Mouse (Mus musculus) intestine, embryonic 16.5 days (tissue): ENCODE data around the gene Cby1. TPM values are rescaled to one million over a fixed set of nuclear protein-coding genes. Genes with fewer than 3 reads are reported as not detected.

Source experiments
- ATAC-seq: fragments of 200-750 bp; cut with Nextera tagmentation; 2 replicates; pipeline ENCODE4 v1.8.0; 2017; ENCODE audit warnings: moderate TSS enrichment, moderate library complexity
- H3K27ac ChIP-seq: fragments of 300-500 bp; sonication (generic); 2 replicates; pipeline ENCODE4 v1.5.1; 2014; ENCODE audit warnings: mild to moderate bottlenecking, low read length
- H3K27me3 ChIP-seq: fragments of 300-500 bp; sonication (generic); replicated peaks from 2 replicates; pipeline ENCODE4 v1.6.1; 2014; ENCODE audit warnings: low read length, control low read depth, mixed read lengths; ENCODE audit not compliant: control insufficient read depth, insufficient read depth
- H3K36me3 ChIP-seq: fragments of 300-500 bp; sonication (generic); 2 replicates; pipeline ENCODE4 v1.6.1; 2014; ENCODE audit warnings: low read length, control low read depth; ENCODE audit not compliant: control insufficient read depth, insufficient read depth
- H3K4me1 ChIP-seq: fragments of 300-500 bp; sonication (generic); 2 replicates; pipeline ENCODE4 v1.6.1; 2014; ENCODE audit warnings: low read length, control low read depth, mixed read lengths; ENCODE audit not compliant: control insufficient read depth, insufficient read depth
- H3K4me2 ChIP-seq: fragments of 300-500 bp; sonication (generic); 2 replicates; pipeline ENCODE4 v1.6.1; 2014; ENCODE audit warnings: low read depth, low read length, control low read depth
- H3K4me3 ChIP-seq: fragments of 300-500 bp; sonication (generic); 2 replicates; pipeline ENCODE4 v1.5.1; 2014; ENCODE audit warnings: mild to moderate bottlenecking, low read length
- H3K9ac ChIP-seq: fragments of 300-500 bp; sonication (generic); 2 replicates; pipeline ENCODE4 v1.6.1; 2014; ENCODE audit warnings: low read depth, low read length
- H3K9me3 ChIP-seq: fragments of 300-500 bp; sonication (generic); 2 replicates; pipeline ENCODE4 v1.6.1; 2016; ENCODE audit warnings: low read length, control low read depth; ENCODE audit not compliant: control insufficient read depth
- WGBS: fragments of 180-500 bp; shearing (Covaris S2); extraction: QIAGEN DNeasy Blood & Tissue Kit; methylation state at CpG from one replicate; pipeline ENCODE4 v1.1.7; 2014; 5-methylcytosine and 5-hydroxymethylcytosine counted together
- polyA plus RNA-seq: library from polyadenylated mRNA; unstranded; fragments of >200 nt; fragmentation: Nextera tagmentation; extraction: Ambion mirVana; gene quantifications from 2 replicates; pipeline ENCODE4 v1.2.1, GENCODE M21; 2015

The Cby1 gene
- polyA plus RNA-seq, 1 experiment from 2014 or later = 37.2 TPM

- H3K27me3 ChIP-seq = no peaks in the 10 kb centered on the region
- no peak overlapping the region for H3K4me2 ChIP-seq
- H3K9ac ChIP-seq = no peak overlapping the region
- no peaks in the 10 kb centered on the region for H3K4me1 ChIP-seq
- H3K36me3 ChIP-seq = no peaks in the 10 kb centered on the region
- WGBS = 71% methylated on average over 2 of the region's 2 CpGs
- no peaks in the 10 kb centered on the region for H3K9me3 ChIP-seq
- H3K27ac ChIP-seq = no peak overlapping the region
- ATAC-seq = no peak
- H3K4me3 ChIP-seq = no peak overlapping the region
Observed at GRCm38 (mm10) chr15:79645483-79645882, 13.5 kb upstream of the Cby1 start.

DNA sequence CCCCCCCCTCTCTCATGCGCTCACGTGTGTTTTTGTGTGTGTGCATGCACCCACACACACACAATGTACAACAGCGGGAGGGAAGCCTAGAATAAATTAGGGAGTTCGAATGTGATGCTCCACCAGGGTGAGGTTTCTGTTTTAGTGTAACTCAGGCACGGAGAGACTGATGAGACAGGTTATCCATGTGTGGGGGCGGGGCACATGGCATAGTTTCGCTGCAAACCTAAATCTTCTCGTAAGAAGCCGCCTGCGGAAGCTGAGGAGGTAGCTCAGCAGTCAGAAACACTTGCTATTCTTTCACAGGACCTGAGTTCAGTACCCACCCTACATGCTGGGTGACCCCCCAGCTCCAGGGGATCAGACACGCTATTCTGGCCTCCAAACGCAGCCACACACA is 10.9 kb upstream of the Cby1 start:
- no peaks in the 10 kb centered on the region for H3K9me3 ChIP-seq
- no peak overlapping the region for H3K9ac ChIP-seq
- no peak overlapping the region for H3K4me3 ChIP-seq
- no peaks in the 10 kb centered on the region for H3K4me1 ChIP-seq
- ATAC-seq = no peak
- H3K27me3 ChIP-seq = no peaks in the 10 kb centered on the region
- no peak overlapping the region for H3K4me2 ChIP-seq
- no peaks in the 10 kb centered on the region for H3K36me3 ChIP-seq
- no peak overlapping the region for H3K27ac ChIP-seq
- whole genome bisulfite sequencing = 83% methylated on average over 12 of the region's 12 CpGs

GRCm38 (mm10) chr15:79650569-79650968 is 8.4 kb upstream of the Cby1 start:
- no peak overlapping the region for H3K27ac ChIP-seq
- no peak overlapping the region for H3K4me2 ChIP-seq
- no peak overlapping the region for H3K9ac ChIP-seq
- ATAC-seq = no peak
- H3K27me3 ChIP-seq = no peaks in the 10 kb centered on the region
- H3K4me3 ChIP-seq = no peak overlapping the region
- no peaks in the 10 kb centered on the region for H3K9me3 ChIP-seq
- no peaks in the 10 kb centered on the region for H3K36me3 ChIP-seq
- H3K4me1 ChIP-seq = no peaks in the 10 kb centered on the region

GRCm38 (mm10) chr15:79651481-79651880 is 7.5 kb upstream of the Cby1 start:
- no peak overlapping the region for H3K27ac ChIP-seq
- H3K36me3 ChIP-seq = no peaks in the 10 kb centered on the region
- no peaks in the 10 kb centered on the region for H3K27me3 ChIP-seq
- H3K4me3 ChIP-seq = no peak overlapping the region
- H3K9me3 ChIP-seq = no peaks in the 10 kb centered on the region
- ATAC-seq = no peak
- no peak overlapping the region for H3K9ac ChIP-seq
- no peaks in the 10 kb centered on the region for H3K4me1 ChIP-seq
- no peak overlapping the region for H3K4me2 ChIP-seq
- WGBS = 81% methylated on average over 4 of the region's 4 CpGs

DNA sequence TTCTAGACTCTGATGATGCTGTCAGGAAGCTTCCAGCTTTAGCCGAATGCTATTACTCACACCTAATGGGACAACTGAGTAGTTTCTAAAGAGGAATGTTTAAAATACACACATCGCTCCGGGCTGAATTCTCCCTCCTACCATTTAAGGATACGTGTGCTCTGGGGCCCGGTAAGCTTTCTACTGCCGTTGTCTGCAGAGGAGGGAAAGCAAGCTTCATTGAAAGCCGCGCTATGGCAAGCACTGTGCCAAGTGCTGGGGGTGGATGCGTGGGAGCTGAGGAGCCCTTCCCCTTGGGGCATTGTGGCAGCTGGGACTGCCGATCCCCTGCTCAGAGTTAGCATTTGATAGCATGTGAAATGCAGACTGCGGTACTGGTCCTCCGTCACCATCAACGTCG is 2.5 kb upstream of the Cby1 start:
- 79% methylated on average over 14 of the region's 14 CpGs for WGBS
- no peak overlapping the region for H3K9ac ChIP-seq
- no peaks in the 10 kb centered on the region for H3K36me3 ChIP-seq
- ATAC-seq = no peak
- H3K4me3 ChIP-seq = no peak overlapping the region
- H3K9me3 ChIP-seq = no peaks in the 10 kb centered on the region
- H3K27ac ChIP-seq = no peak overlapping the region
- H3K27me3 ChIP-seq = no peaks in the 10 kb centered on the region
- H3K4me1 ChIP-seq = peaks cover 7% of the 10 kb centered on the region; the same call in 1 of the 2 replicates
- no peak overlapping the region for H3K4me2 ChIP-seq

DNA sequence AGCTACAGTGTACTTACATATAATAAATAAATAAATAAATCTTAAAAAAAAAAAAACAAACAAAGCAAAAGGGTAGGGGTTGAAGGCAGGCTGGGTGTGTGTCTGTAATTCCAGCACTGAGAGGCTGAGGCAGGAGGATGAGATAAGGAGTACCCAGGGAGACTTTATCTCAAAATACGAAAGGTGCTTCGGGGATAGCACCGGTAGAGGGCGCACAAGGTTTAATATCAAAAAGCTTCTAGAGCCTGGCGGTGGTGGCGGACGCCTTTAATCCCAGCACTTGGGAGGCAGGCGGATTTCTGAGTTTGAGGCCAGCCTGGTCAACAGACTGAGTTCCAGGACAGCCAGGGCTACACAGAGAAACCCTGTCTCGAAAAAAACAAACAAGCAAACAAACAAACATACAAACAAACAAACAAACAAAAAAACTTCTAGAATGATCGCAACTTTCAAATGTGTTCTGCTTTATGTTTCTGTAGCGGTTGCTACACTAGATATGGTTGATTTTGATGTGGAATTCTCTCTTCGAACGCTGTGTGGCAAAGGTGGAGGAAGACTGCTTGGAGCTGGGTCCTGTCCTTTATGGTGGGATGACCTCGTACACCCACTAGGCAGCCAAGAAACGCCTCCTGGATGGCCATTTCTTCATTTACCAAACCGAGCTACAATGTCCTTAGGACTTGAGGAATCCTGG is 1.0 kb upstream of the Cby1 start:
- H3K4me1 ChIP-seq = peaks cover 7% of the 10 kb centered on the region; the same call in 1 of the 2 replicates
- no peaks in the 10 kb centered on the region for H3K36me3 ChIP-seq
- peak; percentile 19 for ATAC-seq
- H3K27ac ChIP-seq = peak overlapping the region; percentile 94
- peak overlapping the region; percentile 92 for H3K4me2 ChIP-seq
- WGBS = 5% methylated on average over 16 of the region's 16 CpGs
- H3K4me3 ChIP-seq = peak overlapping the region; percentile 81
- no peaks in the 10 kb centered on the region for H3K9me3 ChIP-seq
- H3K9ac ChIP-seq = peak overlapping the region; percentile 86
- H3K27me3 ChIP-seq = no peaks in the 10 kb centered on the region

DNA sequence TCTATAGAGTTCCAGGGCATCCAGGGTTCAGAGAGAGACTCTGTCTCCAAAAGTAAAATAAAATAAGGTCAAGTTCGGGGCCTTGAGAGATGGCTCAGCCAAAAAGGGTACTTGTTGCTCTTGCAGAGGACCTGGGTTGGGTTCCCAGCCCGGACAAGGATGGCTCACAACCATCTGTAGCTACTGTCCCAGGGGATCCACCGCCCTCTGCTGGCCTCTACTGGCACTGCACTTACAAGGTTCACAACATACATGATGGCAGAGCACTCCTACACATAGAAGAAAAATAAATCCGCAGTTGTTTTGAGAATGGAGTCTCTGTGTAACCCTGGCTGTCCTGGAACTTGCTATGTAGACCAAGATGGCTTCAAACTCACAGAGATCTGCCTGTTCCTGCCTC is 2.9 kb downstream of the Cby1 start:
- Histone ChIP-seq H3K36me3 (no peaks in the 10 kb centered on the region), H3K4me1 (peaks cover 7% of the 10 kb centered on the region; the same call in 1 of the 2 replicates), H3K9me3 (no peaks in the 10 kb centered on the region), H3K27me3 (no peaks in the 10 kb centered on the region), H3K4me2 (no peak overlapping the region), H3K4me3 (no peak overlapping the region), H3K27ac (no peak overlapping the region), H3K9ac (no peak overlapping the region)
- WGBS = 77% methylated on average over 4 of the region's 4 CpGs
- ATAC-seq = no peak

DNA sequence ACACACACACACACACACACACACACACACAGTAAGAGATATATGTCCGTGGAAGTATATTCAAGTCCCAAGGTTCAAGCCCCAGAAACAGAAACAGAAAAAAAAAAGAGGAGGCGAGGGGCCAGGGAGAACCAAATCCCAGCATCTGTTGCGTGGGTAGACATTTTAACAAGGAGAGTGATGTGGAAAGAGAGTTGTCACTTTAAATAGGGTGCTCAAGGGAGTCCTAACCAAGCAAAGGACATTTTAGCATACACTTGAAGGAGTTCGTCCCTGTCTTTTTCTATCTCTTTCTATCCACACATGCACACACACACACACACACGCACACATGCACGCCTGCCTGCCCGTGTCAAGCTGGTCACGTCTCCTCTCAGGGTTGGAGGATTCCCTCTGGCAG is 5.7 kb downstream of the Cby1 start:
- Histone ChIP-seq H3K4me3 (no peak overlapping the region), H3K4me2 (no peak overlapping the region), H3K27me3 (no peaks in the 10 kb centered on the region), H3K9me3 (no peaks in the 10 kb centered on the region), H3K9ac (no peak overlapping the region), H3K4me1 (peaks cover 3% of the 10 kb centered on the region; the same call in 1 of the 2 replicates), H3K36me3 (0 out of 2 replicates have a peak, but pooled peaks cover 2% of the 10 kb centered on the region), H3K27ac (no peak overlapping the region)
- 93% methylated on average over 8 of the region's 8 CpGs for WGBS
- ATAC-seq = no peak

GRCm38 (mm10) chr15:79669195-79669594 is 10.2 kb downstream of the Cby1 start:
- peaks cover 5% of the 10 kb centered on the region for H3K4me1 ChIP-seq
- H3K9ac ChIP-seq = no peak overlapping the region
- no peaks in the 10 kb centered on the region for H3K27me3 ChIP-seq
- no peak overlapping the region for H3K27ac ChIP-seq
- WGBS = 72% methylated on average over 10 of the region's 10 CpGs
- no peaks in the 10 kb centered on the region for H3K9me3 ChIP-seq
- no peak overlapping the region for H3K4me2 ChIP-seq
- no peak for ATAC-seq
- 0 out of 2 replicates have a peak, but pooled peaks cover 2% of the 10 kb centered on the region for H3K36me3 ChIP-seq
- no peak overlapping the region for H3K4me3 ChIP-seq
